Mouse (Mus musculus): ENCODE measurements around the gene Raly. TPM values are rescaled to one million over a fixed set of nuclear protein-coding genes. Genes with fewer than 3 reads are reported as not detected.

Raly gene
- polyA plus RNA-seq, 1 experiment, result 135 TPM

GRCm38 (mm10) chr2:154803372-154803771 lies 12.5 kb downstream of the Raly start:
- Histone ChIP-seq H3K27ac (ENCODE audit: insufficient read depth, low read length) (no peak overlapping the region), H3K4me3 (ENCODE audit: insufficient read depth, low read length) (no peak overlapping the region)
- no peak for TF ChIP-seq CTCF (IDR thresholded peaks at IDR 0.05; ENCODE audit: extremely low read depth, insufficient read depth, low read length)
- no peak for TF ChIP-seq POLR2A (IDR thresholded peaks at IDR 0.05; ENCODE audit: extremely low read depth, insufficient read depth, low read length)

GRCm38 (mm10) chr2:154803845-154804244 lies 12.9 kb downstream of the Raly start:
- H3K4me3 ChIP-seq (ENCODE audit: insufficient read depth, low read length), result no peak overlapping the region
- no peak overlapping the region for H3K27ac ChIP-seq (ENCODE audit: insufficient read depth, low read length)
- no peak for TF ChIP-seq POLR2A (IDR thresholded peaks at IDR 0.05; ENCODE audit: extremely low read depth, insufficient read depth, low read length)
- no peak for TF ChIP-seq CTCF (IDR thresholded peaks at IDR 0.05; ENCODE audit: extremely low read depth, insufficient read depth, low read length)
- H3K4me1 ChIP-seq (ENCODE audit: control insufficient read depth, insufficient read depth, low read length), result no peaks in the 10 kb centered on the region

More at GRCm38 (mm10) chr2:154803372-154803771, 12.5 kb downstream of the Raly start:
- H3K4me1 ChIP-seq (ENCODE audit: control insufficient read depth, insufficient read depth, low read length), result no peaks in the 10 kb centered on the region

GRCm38 (mm10) chr2:154807689-154808088 lies 16.8 kb downstream of the Raly start:
- no peaks in the 10 kb centered on the region; the same call in 1 of the 2 replicates for H3K4me1 ChIP-seq (ENCODE audit: control insufficient read depth, insufficient read depth, low read length)
- TF ChIP-seq CTCF (IDR thresholded peaks at IDR 0.05; ENCODE audit: extremely low read depth, insufficient read depth, low read length) (no peak), POLR2A (IDR thresholded peaks at IDR 0.05; ENCODE audit: extremely low read depth, insufficient read depth, low read length) (no peak)
- H3K4me3 ChIP-seq (ENCODE audit: insufficient read depth, low read length), result no peak overlapping the region
- H3K27ac ChIP-seq (ENCODE audit: insufficient read depth, low read length), result no peak overlapping the region

- no peaks in the 10 kb centered on the region; the same call in 1 of the 2 replicates for H3K4me1 ChIP-seq (ENCODE audit: control insufficient read depth, insufficient read depth, low read length)
- H3K27ac ChIP-seq (ENCODE audit: insufficient read depth, low read length), result no peak overlapping the region
- H3K4me3 ChIP-seq (ENCODE audit: insufficient read depth, low read length), result no peak overlapping the region
- TF ChIP-seq CTCF (IDR thresholded peaks at IDR 0.05; ENCODE audit: extremely low read depth, insufficient read depth, low read length) (no peak), POLR2A (IDR thresholded peaks at IDR 0.05; ENCODE audit: extremely low read depth, insufficient read depth, low read length) (no peak)
Measured at GRCm38 (mm10) chr2:154809107-154809762, 18.3 kb downstream of the Raly start.

- TF ChIP-seq POLR2A (IDR thresholded peaks at IDR 0.05; ENCODE audit: extremely low read depth, insufficient read depth, low read length), result no peak
- no peak for TF ChIP-seq CTCF (IDR thresholded peaks at IDR 0.05; ENCODE audit: extremely low read depth, insufficient read depth, low read length)
- Histone ChIP-seq H3K4me1 (ENCODE audit: control insufficient read depth, insufficient read depth, low read length) (no peaks in the 10 kb centered on the region; the same call in 1 of the 2 replicates), H3K4me3 (ENCODE audit: insufficient read depth, low read length) (no peak overlapping the region), H3K27ac (ENCODE audit: insufficient read depth, low read length) (no peak overlapping the region)
Measured at GRCm38 (mm10) chr2:154810821-154811220, 19.9 kb downstream of the Raly start.

- Histone ChIP-seq H3K4me3 (ENCODE audit: insufficient read depth, low read length) (no peak overlapping the region), H3K27ac (ENCODE audit: insufficient read depth, low read length) (no peak overlapping the region), H3K4me1 (ENCODE audit: control insufficient read depth, insufficient read depth, low read length) (peaks cover 2% of the 10 kb centered on the region)
- TF ChIP-seq POLR2A (IDR thresholded peaks at IDR 0.05; ENCODE audit: extremely low read depth, insufficient read depth, low read length) (no peak), CTCF (IDR thresholded peaks at IDR 0.05; ENCODE audit: extremely low read depth, insufficient read depth, low read length) (no peak)
Measured at GRCm38 (mm10) chr2:154813426-154813825, 22.5 kb downstream of the Raly start.

- Histone ChIP-seq H3K4me3 (ENCODE audit: insufficient read depth, low read length) (no peak overlapping the region), H3K27ac (ENCODE audit: insufficient read depth, low read length) (no peak overlapping the region), H3K4me1 (ENCODE audit: control insufficient read depth, insufficient read depth, low read length) (peaks cover 2% of the 10 kb centered on the region)
- TF ChIP-seq POLR2A (IDR thresholded peaks at IDR 0.05; ENCODE audit: extremely low read depth, insufficient read depth, low read length) (no peak), CTCF (IDR thresholded peaks at IDR 0.05; ENCODE audit: extremely low read depth, insufficient read depth, low read length) (no peak)
Measured at GRCm38 (mm10) chr2:154817089-154817488, 26.2 kb downstream of the Raly start.

GRCm38 (mm10) chr2:154817788-154818187 lies 26.9 kb downstream of the Raly start:
- no peak overlapping the region for H3K27ac ChIP-seq (ENCODE audit: insufficient read depth, low read length)
- peaks cover 2% of the 10 kb centered on the region for H3K4me1 ChIP-seq (ENCODE audit: control insufficient read depth, insufficient read depth, low read length)
- peak; percentile 64 for TF ChIP-seq CTCF (IDR thresholded peaks at IDR 0.05; ENCODE audit: extremely low read depth, insufficient read depth, low read length)
- no peak for TF ChIP-seq POLR2A (IDR thresholded peaks at IDR 0.05; ENCODE audit: extremely low read depth, insufficient read depth, low read length)
- H3K4me3 ChIP-seq (ENCODE audit: insufficient read depth, low read length), result no peak overlapping the region

GRCm38 (mm10) chr2:154818599-154818998 lies 27.7 kb downstream of the Raly start:
- Histone ChIP-seq H3K4me1 (ENCODE audit: control insufficient read depth, insufficient read depth, low read length) (peaks cover 2% of the 10 kb centered on the region), H3K4me3 (ENCODE audit: insufficient read depth, low read length) (no peak overlapping the region), H3K27ac (ENCODE audit: insufficient read depth, low read length) (no peak overlapping the region)
- TF ChIP-seq POLR2A (IDR thresholded peaks at IDR 0.05; ENCODE audit: extremely low read depth, insufficient read depth, low read length) (no peak), CTCF (IDR thresholded peaks at IDR 0.05; ENCODE audit: extremely low read depth, insufficient read depth, low read length) (no peak)

GRCm38 (mm10) chr2:154820346-154820745 lies 29.4 kb downstream of the Raly start:
- TF ChIP-seq CTCF (IDR thresholded peaks at IDR 0.05; ENCODE audit: extremely low read depth, insufficient read depth, low read length) (no peak), POLR2A (IDR thresholded peaks at IDR 0.05; ENCODE audit: extremely low read depth, insufficient read depth, low read length) (no peak)
- no peak overlapping the region for H3K27ac ChIP-seq (ENCODE audit: insufficient read depth, low read length)
- H3K4me1 ChIP-seq (ENCODE audit: control insufficient read depth, insufficient read depth, low read length), result peaks cover 2% of the 10 kb centered on the region
- no peak overlapping the region for H3K4me3 ChIP-seq (ENCODE audit: insufficient read depth, low read length)
